Mouse (Mus musculus) lung, postnatal 10 days (tissue): Measurements from ENCODE around the gene Gtf2a1.
"Not testable (repeated sequence)": the region's sequence is repeated elsewhere in the genome, so short reads cannot be mapped to it uniquely, and the experiment has no call there.

Source experiments
- DNase-seq: peaks from one replicate; pipeline ENCODE4 v3.0.0; 2021

The Gtf2a1 gene

DNA sequence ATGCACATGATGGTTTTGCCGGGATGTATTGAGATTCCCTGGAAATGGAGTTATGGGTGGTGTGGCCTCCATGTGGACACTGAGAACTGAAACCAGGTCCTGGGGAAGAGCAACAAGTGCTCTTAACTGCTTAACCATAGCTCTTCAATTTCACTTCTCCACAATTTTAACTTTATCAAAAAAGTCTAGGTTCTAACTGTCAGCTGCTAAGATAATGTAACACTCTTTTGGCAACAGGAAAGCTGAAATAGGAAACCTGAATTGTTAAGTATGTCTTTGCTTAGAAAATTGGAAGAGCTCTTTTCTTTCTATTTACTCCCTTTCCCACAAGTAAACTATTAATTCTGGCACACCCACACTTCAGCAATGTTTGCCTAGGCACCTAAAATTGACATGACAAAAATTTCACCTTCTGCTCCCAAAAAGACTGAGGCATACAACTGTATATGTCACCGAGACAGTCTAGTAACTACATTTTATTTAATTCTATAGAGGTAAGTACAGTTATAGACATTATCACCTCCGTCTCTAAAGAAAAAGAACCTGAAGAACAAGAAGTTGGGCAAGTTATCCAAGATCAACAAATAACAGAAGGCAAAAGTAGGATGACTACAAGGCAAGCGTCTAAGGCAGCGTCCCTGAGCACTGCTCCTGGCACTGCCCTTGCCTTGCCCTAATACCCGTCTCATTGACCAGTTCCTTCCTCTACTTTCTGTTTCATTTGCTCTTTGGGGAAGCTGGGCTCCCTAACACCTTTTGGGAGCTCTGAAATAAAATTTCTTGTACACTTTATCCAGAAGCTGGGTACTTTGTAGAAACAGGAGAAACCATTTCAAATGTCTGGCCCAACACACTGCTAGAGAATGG, 8.8 kb downstream of the Gtf2a1 start:
- DNase-seq = no peak

DNA sequence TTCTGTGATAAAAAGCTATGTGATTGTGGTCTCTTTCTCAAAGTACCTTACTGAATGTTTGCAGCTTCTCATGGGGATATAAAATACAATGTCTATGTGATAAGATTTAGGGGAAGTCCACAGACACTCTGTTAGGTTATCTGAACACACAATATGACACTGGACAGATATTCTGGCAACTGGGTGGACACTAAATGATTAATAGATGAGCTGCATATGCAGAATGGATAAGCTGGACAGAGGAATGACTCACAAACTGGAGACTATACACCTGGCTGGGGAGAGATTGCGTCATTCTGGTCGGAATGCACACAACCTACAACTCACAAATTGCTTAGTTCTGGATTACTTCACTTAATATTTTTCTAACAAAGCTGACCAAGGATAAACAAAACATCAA, 10.6 kb downstream of the Gtf2a1 start:
- no peak for DNase-seq

DNA sequence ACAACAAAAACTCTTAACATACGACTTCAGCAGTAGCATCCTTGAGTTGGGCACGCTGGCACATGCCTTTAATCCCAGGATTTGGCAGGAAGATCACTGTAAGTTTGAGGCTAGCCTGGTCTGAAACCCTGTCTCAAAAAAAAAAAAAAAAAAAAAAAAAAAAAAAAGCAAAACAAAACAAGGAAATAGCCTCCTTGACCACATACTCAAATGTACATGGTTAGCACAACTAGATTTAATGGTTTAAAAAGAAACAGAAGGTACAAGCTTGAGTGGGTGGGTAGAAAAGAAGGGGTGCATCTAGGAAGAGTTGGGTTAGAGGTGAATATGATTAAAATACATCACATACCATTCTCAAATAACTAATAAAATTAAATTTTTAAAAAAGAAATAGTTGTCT, 18.6 kb downstream of the Gtf2a1 start:
- no peak for DNase-seq

DNA sequence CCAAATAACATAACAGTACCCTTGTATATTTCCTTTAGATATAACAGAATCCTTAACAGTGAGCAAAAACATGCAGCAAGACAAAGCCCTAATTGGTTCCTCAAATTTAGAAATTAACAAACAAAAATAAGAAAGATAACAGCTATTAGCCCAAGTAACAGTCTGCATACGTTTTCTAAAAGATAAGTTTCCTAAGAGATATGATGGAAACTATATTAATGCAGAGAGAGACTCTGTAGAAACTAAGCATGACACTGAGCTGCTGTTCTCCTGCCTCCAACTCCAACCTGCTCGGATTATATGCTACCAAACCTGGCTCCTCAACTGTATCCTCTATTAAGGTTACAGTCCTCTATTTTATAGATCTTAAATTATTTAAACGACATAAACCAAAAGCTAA, 21.0 kb downstream of the Gtf2a1 start:
- DNase-seq = no peak

DNA sequence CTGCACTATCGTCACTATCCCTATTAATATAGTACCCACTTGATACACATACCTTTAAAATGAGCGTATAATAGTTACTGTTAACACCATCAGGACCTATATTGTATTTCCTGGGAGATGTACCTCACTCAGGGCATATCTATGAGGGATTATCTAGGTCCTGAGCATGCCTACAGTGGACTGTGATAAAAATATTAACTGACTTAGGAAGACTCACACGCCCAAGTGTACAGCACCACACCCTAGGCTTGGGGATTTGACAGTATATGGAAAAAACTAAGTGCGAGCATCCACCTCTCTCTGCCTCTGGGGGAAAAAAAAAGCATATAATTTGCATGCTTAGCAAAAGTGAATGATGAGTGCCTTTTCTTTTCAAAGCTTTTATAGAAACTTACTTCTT, 23.1 kb downstream of the Gtf2a1 start:
- DNase-seq = no peak

DNA sequence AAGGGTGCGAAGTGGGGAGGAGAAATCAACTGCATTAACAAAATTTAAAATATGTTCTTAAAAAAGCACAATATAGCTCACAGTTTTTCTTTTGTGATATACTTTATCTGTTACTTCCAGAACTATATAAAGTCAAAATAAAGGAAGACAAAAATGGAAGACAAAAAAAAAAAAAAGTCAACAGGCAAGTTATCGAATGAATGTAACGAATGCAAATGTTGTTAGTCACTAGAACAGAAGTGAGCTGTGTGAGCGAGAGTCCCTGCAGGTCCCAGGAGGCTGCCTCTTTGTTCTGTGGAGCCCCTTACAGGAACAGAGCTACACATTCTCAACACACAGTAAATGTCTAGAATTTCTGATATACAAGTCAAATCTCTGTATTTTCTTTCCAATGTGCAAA, 32.1 kb downstream of the Gtf2a1 start:
- not testable (repeated sequence) for DNase-seq

DNA sequence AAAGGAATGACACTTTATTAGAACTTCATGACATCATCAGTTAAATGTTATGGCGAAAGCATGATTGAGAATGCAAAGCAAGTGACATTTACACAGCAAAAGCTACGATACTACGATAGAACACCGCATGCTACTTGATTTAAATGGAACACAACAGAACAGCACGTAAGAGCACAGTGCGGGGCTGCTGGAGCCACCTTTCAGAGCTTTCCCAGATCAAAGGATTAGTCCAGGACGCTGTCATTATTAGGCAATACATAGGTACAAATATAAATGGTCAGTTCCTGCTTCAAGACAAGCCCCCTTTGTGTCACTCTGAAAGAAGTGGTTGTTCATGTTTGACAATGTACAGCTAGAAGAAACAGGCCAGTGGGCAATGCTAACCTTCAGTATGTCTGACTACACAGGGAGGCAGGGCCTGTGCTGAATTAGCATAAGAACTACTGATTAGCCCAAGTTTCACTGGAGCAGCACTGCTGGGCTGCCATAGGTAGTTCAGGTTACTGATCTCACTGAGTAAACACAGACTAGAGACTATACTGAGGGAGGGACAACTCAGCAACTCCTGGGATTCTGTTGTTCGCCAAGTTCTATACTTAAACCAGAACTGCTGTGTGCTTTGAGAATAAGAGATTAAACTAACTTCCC, 32.8 kb downstream of the Gtf2a1 start:
- DNase-seq = not testable (repeated sequence)

DNA sequence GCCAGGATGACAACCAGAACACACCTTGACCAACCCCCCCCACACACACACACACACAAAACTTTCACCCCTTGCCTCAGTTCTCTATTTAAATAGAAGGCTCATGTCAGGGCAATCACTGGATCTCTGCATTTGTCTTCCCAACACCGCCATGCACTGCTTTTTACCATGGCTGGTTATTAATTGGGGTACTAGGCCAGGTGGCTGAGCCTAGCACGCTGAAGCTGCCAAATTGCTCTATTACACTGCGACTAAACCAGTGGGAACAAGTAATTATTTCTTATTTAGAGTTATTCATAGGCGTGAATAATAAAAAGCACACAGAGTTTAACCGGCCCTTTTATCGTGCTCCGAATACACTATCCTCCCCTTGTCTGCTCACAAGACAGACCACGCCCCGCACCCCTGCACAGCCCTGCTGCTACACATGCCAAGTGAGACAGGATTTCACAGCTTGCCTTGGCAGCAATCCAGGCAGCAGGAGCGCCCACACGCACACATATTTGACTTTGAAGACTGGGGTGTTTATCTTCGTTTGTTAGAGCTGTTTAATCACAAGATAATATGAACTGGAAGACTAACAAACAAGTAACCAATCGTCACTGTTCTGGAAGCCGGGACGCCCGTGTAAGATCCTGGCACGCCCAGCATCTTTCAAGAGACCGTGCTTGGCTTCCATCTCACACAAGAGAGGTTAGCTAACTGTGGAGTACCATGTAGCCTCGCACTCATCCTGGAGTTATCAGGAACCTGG, 38.3 kb downstream of the Gtf2a1 start:
- peak; percentile 81 for DNase-seq

DNA sequence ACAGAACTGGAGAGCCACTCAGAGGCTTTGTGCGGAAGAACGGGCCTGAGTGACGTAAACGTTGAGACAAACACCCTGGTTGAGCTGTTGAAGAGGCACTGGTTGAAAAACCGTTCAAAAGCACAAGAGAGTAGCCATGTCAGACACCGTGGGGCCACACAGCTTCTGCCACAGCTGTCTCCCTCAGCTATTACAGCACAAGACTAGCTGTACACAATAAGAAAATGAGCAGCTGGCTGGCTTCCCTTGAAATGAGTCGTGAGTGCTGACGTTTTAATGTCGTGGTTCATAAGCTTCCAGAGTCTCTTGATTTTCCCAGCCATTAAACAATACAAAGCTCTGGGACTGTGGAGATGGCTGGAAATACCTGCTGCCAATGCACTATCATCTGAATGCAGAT, 40.8 kb downstream of the Gtf2a1 start:
- peak; percentile 14 for DNase-seq

DNA sequence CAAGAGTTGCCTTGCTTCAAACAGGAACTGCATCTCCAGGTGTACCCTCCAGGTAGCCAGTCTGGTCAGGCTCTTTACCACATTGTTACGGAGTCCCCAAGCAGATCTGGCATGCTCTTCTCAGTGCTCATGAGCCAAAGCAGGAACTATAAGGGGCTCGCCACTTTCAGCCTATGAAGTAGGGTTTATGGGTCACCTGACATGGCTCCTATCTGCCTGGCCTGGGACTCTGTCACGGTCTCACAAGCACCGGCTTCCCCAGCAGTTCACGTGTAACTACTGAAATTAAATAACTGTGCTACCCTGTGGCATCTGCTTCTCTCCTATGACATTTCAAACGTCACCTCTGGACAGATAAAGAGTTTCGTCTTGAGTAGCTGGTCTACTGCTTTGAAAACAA, 50.1 kb downstream of the Gtf2a1 start:
- DNase-seq = no peak

DNA sequence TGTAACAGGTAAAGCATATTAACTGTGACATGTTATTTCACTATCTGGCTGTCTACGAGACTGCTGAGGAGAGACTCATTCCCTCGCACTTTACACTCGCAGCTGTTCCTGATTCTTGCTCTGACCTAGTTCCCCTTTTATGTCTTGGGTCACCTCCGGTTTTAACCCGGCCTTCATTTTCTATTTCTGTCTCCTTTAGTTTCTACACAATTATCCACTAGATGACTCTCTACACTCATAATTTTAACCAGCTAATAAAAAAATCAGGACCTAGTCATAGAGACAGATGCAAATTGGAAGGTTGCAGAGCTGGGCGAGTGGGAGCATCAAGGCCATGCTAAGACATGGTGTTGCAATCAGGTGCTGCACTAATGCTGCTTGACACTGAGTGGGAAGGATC, 55.8 kb downstream of the Gtf2a1 start:
- DNase-seq = no peak

DNA sequence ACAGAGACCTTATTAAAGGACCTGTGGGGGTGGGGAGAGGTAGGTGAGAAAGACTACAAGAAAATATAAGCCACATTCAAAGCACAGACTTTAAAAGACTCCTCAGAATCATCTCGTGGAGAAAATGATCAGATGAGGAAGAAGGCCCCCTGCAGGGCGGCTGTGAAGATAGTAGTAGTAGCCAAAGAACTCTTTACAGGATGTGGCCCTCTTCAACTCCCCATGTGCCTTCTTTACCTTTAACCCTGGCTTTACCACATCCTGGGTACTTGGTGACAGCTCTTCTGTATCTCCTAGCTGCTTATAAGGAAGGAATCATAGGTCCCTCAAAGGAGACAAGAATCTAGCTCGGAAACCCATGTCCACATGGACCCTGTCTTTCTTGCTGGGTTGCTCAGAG, 66.7 kb downstream of the Gtf2a1 start:
- no peak for DNase-seq

DNA sequence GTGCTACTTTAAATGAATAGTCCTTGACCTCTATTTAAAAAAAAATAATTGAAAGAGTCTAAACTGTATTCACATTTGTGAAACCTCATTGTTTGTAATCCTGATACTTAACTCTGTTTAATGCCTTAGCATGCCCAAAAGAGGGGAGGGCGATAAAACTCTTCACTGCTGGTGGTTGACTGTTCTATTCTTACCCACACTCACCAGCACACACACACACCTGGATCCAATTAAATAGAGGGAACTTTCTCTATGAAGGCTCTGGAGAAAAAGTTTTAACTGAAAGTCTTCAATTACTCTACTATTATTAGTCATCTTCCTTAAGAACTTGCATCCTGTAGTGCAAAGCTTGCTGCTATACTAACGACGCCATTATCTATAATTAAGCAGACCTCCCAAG, 72.5 kb downstream of the Gtf2a1 start:
- no peak for DNase-seq

DNA sequence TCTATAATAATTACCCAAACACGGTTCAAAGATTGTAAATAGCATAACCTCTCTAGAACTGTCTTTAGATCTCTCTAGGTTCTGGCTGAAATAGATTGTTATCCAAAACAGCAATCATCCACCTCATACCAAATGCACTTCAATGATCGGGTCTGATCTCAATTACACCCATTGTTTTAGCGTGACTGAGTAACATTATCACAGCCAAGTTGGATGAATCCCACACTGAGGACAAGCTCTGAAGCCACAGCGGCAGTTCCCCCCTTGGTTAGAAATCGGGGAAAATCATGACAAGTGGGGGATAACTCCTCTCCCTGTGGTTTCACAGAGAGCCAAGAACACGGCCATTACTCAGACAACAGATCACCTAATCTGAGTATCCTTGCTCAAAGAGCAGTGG, 76.3 kb downstream of the Gtf2a1 start:
- DNase-seq = no peak

DNA sequence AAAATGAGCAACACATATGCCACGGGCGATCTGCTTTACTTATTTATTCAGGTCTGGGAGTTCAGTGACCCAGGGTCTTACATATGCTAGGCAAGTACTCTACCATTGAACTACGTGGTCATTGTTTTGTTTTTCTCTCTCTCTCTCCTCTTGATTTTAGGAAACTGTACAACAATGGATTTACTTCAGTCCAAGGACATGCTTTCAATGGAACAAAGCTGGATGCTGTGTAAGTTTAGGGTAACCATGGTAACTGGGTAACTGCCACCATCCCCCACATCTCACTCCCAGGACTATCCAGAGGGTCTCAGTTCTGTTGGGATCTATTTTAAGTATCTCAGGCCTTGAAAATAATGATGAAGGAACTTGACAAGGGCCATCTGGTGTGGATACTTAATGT, 78.5 kb downstream of the Gtf2a1 start:
- no peak for DNase-seq
